Mouse (Mus musculus): Measurements from ENCODE around the gene Nsg2.

GRCm38 (mm10) chr11:32029356-32029755 lies 29.1 kb downstream of the Nsg2 start:
- TF ChIP-seq CTCF (conservative IDR thresholded peaks at IDR 0.05; ENCODE audit: low read length) (no peak), NANOG (IDR thresholded peaks at IDR 0.05; ENCODE audit: borderline replicate concordance, low read length) (no peak)

All from E14TG2a.4 (cell line).